Mouse (Mus musculus): Measurements from ENCODE around the gene Tram2.

DNA sequence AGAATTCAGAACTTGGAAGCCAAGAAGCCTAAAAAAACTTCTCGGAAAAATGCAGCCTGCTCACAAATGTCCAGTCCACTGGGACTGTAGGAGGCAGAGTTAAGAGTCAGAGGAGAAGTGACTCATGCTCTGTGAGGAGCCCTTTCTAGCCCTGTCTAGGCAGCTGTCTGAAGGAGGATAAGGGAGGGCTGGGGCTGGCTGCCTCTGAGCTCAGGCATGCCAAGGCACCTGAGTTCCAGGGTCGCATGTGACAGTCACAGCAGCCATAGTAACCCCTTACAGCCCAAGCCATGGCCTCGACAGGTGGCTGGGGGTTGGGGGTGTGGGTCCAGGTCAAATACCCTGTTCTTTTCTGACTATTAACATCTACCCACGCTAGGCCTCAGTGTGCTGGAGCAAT, 70.1 kb downstream of the Tram2 start:
- no peak for TF ChIP-seq POLR2A (IDR thresholded peaks at IDR 0.05; ENCODE audit: borderline replicate concordance, low read depth, low read length)
- no peak for TF ChIP-seq CTCF (IDR thresholded peaks at IDR 0.05; ENCODE audit: low read depth, low read length)
